Mouse (Mus musculus) urinary bladder, postnatal 36 days (tissue): Measurements from ENCODE around the gene Cacna1i.

ENCODE experiments used
- DNase-seq, 2 experiments: peaks; one replicate each; pipeline ENCODE4 v3.0.0; 2022; ENCODE audit warnings: low spot score in 2 of 2, mixed read lengths in 1 of 2

The Cacna1i gene

GRCm38 (mm10) chr15:80401387-80401898 is 114.4 kb downstream of the Cacna1i start:
- no peak for DNase-seq

- no peak for DNase-seq
Measured at GRCm38 (mm10) chr15:80401980-80402379, 114.9 kb downstream of the Cacna1i start.

GRCm38 (mm10) chr15:80407873-80408272 is 120.8 kb downstream of the Cacna1i start:
- no peak for DNase-seq

GRCm38 (mm10) chr15:80410661-80411060 is 123.6 kb downstream of the Cacna1i start:
- no peak for DNase-seq

GRCm38 (mm10) chr15:80413070-80413469 is 126.0 kb downstream of the Cacna1i start:
- DNase-seq = no peak

GRCm38 (mm10) chr15:80413988-80414721 is 127.1 kb downstream of the Cacna1i start:
- no peak for DNase-seq

- DNase-seq = no peak
Measured at GRCm38 (mm10) chr15:80415132-80415531, 128.1 kb downstream of the Cacna1i start.

GRCm38 (mm10) chr15:80417066-80417465 is 130.0 kb downstream of the Cacna1i start:
- DNase-seq = no peak

GRCm38 (mm10) chr15:80418146-80418545 is 131.1 kb downstream of the Cacna1i start:
- DNase-seq = no peak

GRCm38 (mm10) chr15:80430324-80430723 is 143.3 kb downstream of the Cacna1i start:
- DNase-seq = no peak

GRCm38 (mm10) chr15:80436961-80437360 is 149.9 kb downstream of the Cacna1i start:
- no peak for DNase-seq

- no peak for DNase-seq
Measured at GRCm38 (mm10) chr15:80437996-80438395, 151.0 kb downstream of the Cacna1i start.

GRCm38 (mm10) chr15:80438423-80438822 is 151.4 kb downstream of the Cacna1i start:
- no peak for DNase-seq

- DNase-seq = no peak
Measured at GRCm38 (mm10) chr15:80440195-80440594, 153.2 kb downstream of the Cacna1i start.

- no peak for DNase-seq
Measured at GRCm38 (mm10) chr15:80445956-80446687, 159.1 kb downstream of the Cacna1i start.
